Mouse (Mus musculus) G1E (cell line): Measurements from ENCODE around the gene Uckl1. TPM values are rescaled to one million over a fixed set of nuclear protein-coding genes. Genes with fewer than 3 reads are reported as not detected.
A peak's percentile ranks its signal among the peaks of the same experiment; 100 is the strongest.

Experiments used
- ATAC-seq: 2 replicates; pipeline ENCODE4 v1.8.0; 2016; ENCODE audit warnings: mild to moderate bottlenecking; ENCODE audit not compliant: insufficient number of reproducible peaks, poor library complexity, low FRiP score, severe bottlenecking; ENCODE audit errors: extremely low read depth
- DNase-seq: peaks from one replicate; pipeline ENCODE4 v3.0.0; 2012; ENCODE audit warnings: low spot score
- H3K27me3 ChIP-seq: 2 replicates; pipeline ENCODE4 v1.6.1; 2012; ENCODE audit warnings: mild to moderate bottlenecking, low read length, inconsistent platforms; ENCODE audit not compliant: insufficient read depth
- H3K36me3 ChIP-seq: replicated peaks from 2 replicates; pipeline ENCODE3; 2012; ENCODE audit warnings: mild to moderate bottlenecking, inconsistent platforms
- H3K4me1 ChIP-seq: 2 replicates; pipeline ENCODE4 v1.6.1; 2012; ENCODE audit warnings: low read depth, low read length, inconsistent platforms, mixed read lengths; ENCODE audit not compliant: insufficient read depth
- H3K4me3 ChIP-seq: 2 replicates; pipeline ENCODE4 v1.5.1; 2012; ENCODE audit warnings: low read depth, mild to moderate bottlenecking, inconsistent platforms, low read length, moderate library complexity, mixed read lengths
- H3K9me3 ChIP-seq: replicated peaks from 2 replicates; pipeline ENCODE4 v1.6.1; 2012; ENCODE audit warnings: inconsistent platforms
- CTCF ChIP-seq: IDR thresholded peaks from 2 replicates; pipeline ENCODE4 v1.5.1; 2012; ENCODE audit warnings: low read depth, low read length, inconsistent platforms, mixed read lengths
- GATA1 ChIP-seq: IDR thresholded peaks from 2 replicates; pipeline ENCODE4 v1.6.1; 2012; ENCODE audit warnings: borderline replicate concordance, low read length, inconsistent platforms, mixed read lengths
- GATA2 ChIP-seq: IDR thresholded peaks from 2 replicates; pipeline ENCODE4 v1.6.1; 2012; ENCODE audit warnings: low read depth, low read length, inconsistent platforms, borderline replicate concordance
- POLR2AphosphoS5 ChIP-seq: IDR thresholded peaks from 2 replicates; pipeline ENCODE4 v1.6.1; 2012; ENCODE audit warnings: low read depth, low read length, inconsistent platforms; ENCODE audit not compliant: insufficient replicate concordance
- TAL1 ChIP-seq: conservative IDR thresholded peaks from 2 replicates; pipeline ENCODE4 v1.6.1; 2012; ENCODE audit warnings: low read depth, low read length, inconsistent platforms, mixed read lengths
- polyA plus RNA-seq: library from polyadenylated mRNA; stranded (reverse); fragments of >175 nt; gene quantifications from 2 replicates; pipeline ENCODE4 v1.2.3, GENCODE M21; 2012
- total RNA-seq, 2 experiments: library from RNA; stranded (forward) in 1 of 2; stranded (reverse) in 1 of 2; fragments of 200-1000 nt in 1 of 2; fragments of >200 nt in 1 of 2; fragmentation: Nextera tagmentation in 1 of 2; gene quantifications; 2 replicates each; pipeline ENCODE4 v1.2.3; 2014 to 2017

Gene Uckl1
- total RNA-seq (2014; fragmentation: Nextera tagmentation), result 51.3 and 66.0 TPM in 2 replicates
- 54.9 and 63.9 TPM in 2 replicates for total RNA-seq (2017)
- 46.9 and 63.2 TPM in 2 replicates for polyA plus RNA-seq

DNA sequence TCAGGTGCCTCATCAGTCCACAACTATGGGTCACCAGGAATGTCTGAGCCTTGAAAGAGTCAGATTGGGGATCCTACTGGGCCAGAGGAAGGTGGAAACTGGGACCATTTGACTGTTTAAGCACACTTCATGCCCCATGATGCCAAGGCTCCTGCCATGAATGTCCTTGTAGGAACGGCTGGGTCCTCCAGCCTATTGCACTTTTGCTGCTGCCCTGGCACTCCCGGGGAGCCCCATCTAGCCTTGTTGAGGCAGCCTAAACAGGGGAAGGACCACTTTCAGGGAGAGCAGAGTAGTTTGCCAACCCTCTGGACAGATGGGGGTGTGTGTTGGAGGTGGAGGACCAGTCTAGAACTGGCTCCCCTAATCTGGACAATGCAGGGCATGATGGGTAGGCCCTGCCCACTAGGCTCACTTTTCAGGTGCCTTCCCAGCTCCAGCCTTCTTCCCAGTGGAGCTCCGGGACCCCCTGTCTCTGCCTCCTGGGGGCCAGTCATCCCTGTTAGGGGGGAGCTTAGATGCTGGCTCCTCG lies at the start of gene Uckl1:
Uckl1 (minus strand) TSS at position 482 of the 532 bp plus-strand sequence.
- DNase-seq, result no peak

DNA sequence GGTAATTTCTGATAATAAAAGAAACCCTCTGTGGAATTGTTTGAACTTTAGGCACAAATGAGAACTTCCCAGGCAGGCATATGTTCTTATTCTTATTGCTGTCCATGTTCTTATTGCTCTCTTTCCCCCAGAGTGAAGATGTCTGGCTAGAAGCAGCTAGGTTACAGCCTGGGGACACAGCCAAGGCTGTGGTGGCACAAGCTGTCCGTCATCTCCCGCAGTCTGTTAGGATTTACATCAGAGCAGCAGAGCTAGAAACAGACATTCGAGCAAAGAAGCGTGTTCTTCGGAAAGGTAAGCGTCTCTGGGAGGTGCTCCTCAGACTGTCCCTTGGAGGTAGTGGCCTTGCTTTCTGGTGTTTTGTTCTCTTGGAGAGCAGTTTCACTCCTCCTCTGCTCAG lies 47.9 kb upstream of the Uckl1 start:
- no peak for DNase-seq
- H3K4me3 ChIP-seq, result no peak overlapping the region
- TF ChIP-seq GATA2 (no peak), GATA1 (no peak), TAL1 (no peak), CTCF (no peak), POLR2AphosphoS5 (no peak)
- no peak for ATAC-seq
- H3K27me3 ChIP-seq, result no peaks in the 10 kb centered on the region
- no peaks in the 10 kb centered on the region for H3K9me3 ChIP-seq
- H3K4me1 ChIP-seq, result peaks cover 9% of the 10 kb centered on the region
- peaks cover 92% of the 10 kb centered on the region for H3K36me3 ChIP-seq

More for the DNA sequence above, at the start of gene Uckl1:
- ATAC-seq, result no peak
- TF ChIP-seq TAL1 (no peak), GATA2 (no peak), GATA1 (no peak; the same call in 1 of the 2 replicates), POLR2AphosphoS5 (no peak), CTCF (no peak)
- Histone ChIP-seq H3K4me3 (no peak within 1 kb of the TSS), H3K27me3 (no peaks in the 10 kb centered on the region), H3K36me3 (peaks cover 80% of the 10 kb centered on the region), H3K9me3 (no peaks in the 10 kb centered on the region), H3K4me1 (peaks cover 56% of the 10 kb centered on the region)

DNA sequence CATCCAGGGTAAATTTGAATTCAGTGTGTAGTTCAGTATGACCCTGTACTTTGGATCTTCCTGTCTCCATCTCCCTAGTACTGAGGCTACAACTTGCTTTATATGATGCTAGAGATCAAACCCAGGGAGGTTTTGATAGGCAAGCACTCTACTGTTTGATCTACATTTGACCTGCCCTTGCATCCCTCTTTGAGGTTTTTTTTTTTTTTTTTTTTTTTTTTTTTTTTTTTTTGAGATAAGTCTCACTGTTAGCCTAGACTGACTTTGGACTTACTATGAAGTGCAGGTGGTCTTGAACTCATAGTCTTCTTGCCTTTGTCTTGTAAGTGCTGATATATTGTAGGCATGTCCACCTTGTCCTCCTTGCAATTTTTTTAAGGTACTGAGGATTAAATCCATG lies 43.8 kb upstream of the Uckl1 start:
- no peak for TF ChIP-seq GATA2
- no peak for TF ChIP-seq POLR2AphosphoS5
- DNase-seq (no peak), ATAC-seq (no peak)
- Histone ChIP-seq H3K4me1 (peaks cover 24% of the 10 kb centered on the region), H3K36me3 (peaks cover 87% of the 10 kb centered on the region), H3K4me3 (no peak overlapping the region), H3K27me3 (no peaks in the 10 kb centered on the region), H3K9me3 (no peaks in the 10 kb centered on the region)

DNA sequence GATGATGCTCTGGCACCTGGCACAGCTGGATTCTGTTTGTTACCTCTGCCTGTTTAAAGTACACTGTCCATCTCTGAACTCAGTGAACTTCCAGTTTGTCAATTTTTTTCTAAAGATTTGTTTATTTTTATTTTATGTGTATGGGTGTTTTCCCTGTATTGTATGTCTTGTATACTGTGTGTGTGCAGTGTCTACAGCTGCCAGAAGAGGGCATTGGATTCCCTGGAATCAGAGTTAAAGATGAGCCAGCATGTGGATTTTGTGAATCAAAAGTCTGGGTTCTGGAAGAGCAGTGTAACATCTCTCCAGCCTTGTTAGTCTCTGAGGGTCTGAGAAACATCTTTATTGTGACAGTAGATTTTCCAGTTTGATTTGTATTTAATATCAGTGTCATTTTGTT lies 38.7 kb upstream of the Uckl1 start:
- H3K4me3 ChIP-seq, result no peak overlapping the region
- DNase-seq, result no peak
- TF ChIP-seq GATA2 (no peak), POLR2AphosphoS5 (no peak)
- H3K36me3 ChIP-seq, result peaks cover 86% of the 10 kb centered on the region
- no peaks in the 10 kb centered on the region for H3K27me3 ChIP-seq
- no peaks in the 10 kb centered on the region for H3K9me3 ChIP-seq
- ATAC-seq, result no peak
- H3K4me1 ChIP-seq, result peaks cover 22% of the 10 kb centered on the region

DNA sequence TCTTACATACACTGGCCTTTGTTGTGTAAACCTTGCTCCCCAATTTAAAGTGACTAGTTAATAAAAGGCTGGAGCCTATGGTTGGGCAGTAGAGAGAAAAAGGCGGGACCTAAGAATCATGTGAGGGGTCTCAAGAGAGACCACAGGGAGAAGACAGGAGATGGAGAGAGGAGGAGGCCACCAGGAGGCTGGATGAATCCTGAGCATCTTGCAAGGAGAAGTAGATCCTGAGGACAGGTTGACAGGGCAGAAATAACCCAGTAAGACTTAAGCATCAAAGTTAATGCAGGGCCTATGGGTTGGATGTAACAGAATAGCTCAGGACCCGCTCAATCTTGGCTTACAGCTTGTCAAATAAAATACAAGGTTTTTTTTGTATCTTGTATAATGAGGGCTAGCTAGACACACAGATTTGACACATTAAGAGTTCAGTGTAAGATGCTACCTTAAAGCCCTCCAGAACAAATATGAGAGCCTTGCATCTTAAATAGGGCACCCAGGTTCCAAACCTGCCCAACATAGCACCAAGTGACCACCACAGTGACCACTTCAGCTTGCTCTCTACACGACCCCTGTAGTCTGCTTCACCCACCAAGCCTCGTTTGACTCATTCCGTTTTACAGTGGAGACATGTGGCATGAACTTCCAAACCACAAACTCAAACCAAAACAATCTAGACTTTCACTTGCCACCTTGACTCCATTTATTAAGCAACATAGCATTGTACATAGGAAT lies 34.2 kb upstream of the Uckl1 start:
- no peak overlapping the region for H3K4me3 ChIP-seq
- H3K36me3 ChIP-seq, result peaks cover 84% of the 10 kb centered on the region
- H3K9me3 ChIP-seq, result no peaks in the 10 kb centered on the region
- ATAC-seq, result no peak
- TF ChIP-seq TAL1 (no peak), POLR2AphosphoS5 (no peak), GATA2 (no peak), CTCF (no peak), GATA1 (no peak)
- no peaks in the 10 kb centered on the region for H3K4me1 ChIP-seq
- no peaks in the 10 kb centered on the region for H3K27me3 ChIP-seq
- DNase-seq, result no peak

DNA sequence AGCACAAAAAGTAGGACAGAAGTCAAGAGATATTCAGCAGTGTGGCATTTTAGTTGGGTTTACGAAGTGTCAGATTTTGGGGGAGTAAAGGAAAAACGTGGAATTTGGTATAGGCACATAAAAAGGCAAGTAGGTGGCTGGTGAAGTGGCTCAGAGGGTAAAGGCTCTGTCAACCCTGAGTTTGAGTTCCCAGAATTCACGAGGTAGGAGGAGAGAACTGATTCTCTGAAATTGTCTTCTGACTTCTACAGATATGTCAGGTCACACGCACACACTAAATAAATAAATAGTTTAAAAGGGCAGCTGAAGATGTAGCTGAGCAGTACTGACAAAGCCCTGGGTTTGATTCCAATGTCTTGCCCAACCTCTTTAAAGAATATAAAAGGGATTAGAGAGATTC lies 17.7 kb upstream of the Uckl1 start:
- ATAC-seq, result no peak
- TF ChIP-seq GATA2 (no peak), GATA1 (no peak), TAL1 (no peak), POLR2AphosphoS5 (no peak), CTCF (no peak)
- peaks cover 61% of the 10 kb centered on the region for H3K4me1 ChIP-seq
- H3K4me3 ChIP-seq, result peak overlapping the region; percentile 95
- no peak for DNase-seq
- H3K27me3 ChIP-seq, result peaks cover 5% of the 10 kb centered on the region; the same call in 1 of the 2 replicates
- H3K36me3 ChIP-seq, result peaks cover 25% of the 10 kb centered on the region
- H3K9me3 ChIP-seq, result no peaks in the 10 kb centered on the region
